Mouse (Mus musculus): ENCODE data around the gene Rack1.
A peak's percentile ranks its signal among the peaks of the same experiment; 100 is the strongest.
"Not testable (repeated sequence)": the region's sequence is repeated elsewhere in the genome, so short reads cannot be mapped to it uniquely, and the experiment has no call there.

Rack1 gene

GRCm38 (mm10) chr11:48841213-48841612, 41.1 kb downstream of the Rack1 start:
- DNase-seq (ENCODE audit: low spot score), result no peak

GRCm38 (mm10) chr11:48842378-48842792, 42.3 kb downstream of the Rack1 start:
- no peak for DNase-seq (ENCODE audit: low spot score)

DNA sequence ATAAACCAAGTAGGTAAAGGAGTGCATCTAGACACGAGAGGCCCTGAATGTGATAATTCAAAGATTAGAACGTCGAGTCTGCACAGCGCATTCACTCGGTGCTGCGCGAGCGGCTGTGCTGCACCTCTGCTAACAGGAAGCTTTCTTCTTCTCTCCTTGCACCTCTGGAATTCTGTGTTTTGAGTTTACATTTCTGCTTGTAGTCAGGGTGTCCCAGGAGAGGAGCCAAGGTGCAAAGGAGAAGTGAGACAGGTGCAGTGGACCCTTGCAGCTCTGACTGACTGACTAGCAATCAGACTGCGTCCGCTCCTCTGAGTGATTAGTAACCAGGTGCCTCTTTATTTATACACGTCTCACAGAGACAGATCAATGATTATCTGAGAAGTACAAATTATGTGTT, 43.1 kb downstream of the Rack1 start:
- no peak for DNase-seq (ENCODE audit: low spot score)

GRCm38 (mm10) chr11:48844309-48844708, 44.2 kb downstream of the Rack1 start:
- no peak for DNase-seq (ENCODE audit: low spot score)

- no peak for DNase-seq (ENCODE audit: low spot score)
These were observed 45.2 kb downstream of the Rack1 start for GRCm38 (mm10) chr11:48845244-48845815.

DNA sequence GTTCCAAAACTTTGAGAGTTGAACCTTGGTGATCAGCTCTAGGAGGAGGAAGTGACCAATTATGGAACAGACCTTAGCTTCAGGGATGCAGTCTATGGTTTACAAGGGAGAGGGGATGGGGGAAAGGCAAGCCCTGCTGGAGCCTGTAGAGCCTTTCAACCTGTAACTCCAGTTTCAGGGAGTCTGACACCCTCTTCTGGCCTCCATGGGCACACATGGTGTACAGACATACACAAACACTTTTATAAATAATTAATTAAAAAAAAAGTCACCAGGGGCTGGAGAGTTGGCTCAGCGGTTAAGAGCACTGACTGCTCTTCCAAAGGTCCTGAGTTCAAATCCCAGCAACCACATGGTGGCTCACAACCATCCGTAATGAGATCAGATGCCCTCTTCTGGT, 46.2 kb downstream of the Rack1 start:
- not testable (repeated sequence) for DNase-seq (ENCODE audit: low spot score)

GRCm38 (mm10) chr11:48846881-48847280, 46.7 kb downstream of the Rack1 start:
- DNase-seq (ENCODE audit: low spot score), result no peak

DNA sequence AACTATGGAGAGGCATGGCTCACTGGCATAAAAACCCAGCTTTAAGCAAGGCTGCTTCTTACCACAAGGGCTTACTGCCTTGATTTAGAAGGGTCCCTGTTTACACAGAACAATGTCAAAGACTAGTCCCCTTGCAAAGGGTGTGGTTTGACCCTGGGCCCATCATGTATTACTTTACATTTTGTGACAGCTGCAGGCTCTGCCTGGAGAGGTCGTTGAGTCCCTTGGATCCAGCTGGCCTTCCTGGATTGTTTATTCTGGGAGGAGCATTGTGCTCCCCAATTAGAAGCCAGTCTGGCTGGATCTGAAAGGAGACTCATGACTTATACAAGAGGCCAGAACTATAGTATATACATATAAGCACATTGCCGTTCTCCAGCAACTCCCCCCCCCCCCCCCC, 50.1 kb downstream of the Rack1 start:
- DNase-seq (ENCODE audit: low spot score), result no peak

GRCm38 (mm10) chr11:48851270-48851995, 51.3 kb downstream of the Rack1 start:
- no peak for DNase-seq (ENCODE audit: low spot score)

- no peak for DNase-seq (ENCODE audit: low spot score)
These were observed 52.1 kb downstream of the Rack1 start for GRCm38 (mm10) chr11:48852190-48852589.

DNA sequence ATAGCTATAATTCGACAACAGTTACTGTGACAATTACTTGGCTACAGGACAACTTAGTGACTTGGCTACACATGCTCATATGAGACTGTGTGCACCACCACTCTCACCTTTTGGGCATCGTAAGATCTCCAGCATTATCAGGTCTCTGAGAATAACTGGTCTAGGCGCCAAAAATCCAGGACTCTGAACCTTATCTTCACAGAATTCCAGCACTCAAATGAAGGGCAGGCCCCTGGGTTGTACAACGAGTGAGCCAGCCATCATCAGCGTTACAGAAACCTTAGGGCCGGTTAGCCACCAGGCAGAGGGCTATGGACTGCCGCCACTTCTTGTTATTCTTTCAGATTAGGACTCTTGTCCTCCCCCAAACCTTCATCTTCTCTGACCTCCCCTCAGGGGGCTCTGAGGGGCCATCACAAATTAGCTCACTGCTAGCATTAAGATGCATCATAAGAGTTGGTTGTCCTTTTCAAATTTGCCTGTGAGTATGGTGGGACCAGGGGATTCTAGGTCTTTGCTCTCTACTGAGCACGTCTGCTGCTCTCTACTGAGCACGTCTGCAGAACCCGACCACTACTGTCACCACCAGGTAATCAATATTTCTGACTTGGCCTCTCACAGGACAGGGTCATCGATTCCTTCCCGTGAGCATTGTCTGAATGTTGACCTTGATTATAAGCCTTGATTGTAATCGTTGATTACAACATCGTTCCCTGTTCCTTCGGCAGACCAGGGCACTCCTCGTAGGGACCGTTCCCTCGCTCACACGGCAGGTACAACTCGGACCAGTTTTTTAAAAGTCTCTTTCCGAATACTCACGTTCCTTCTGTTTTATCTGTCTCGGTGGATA, 52.7 kb downstream of the Rack1 start:
- no peak for DNase-seq (ENCODE audit: low spot score)

GRCm38 (mm10) chr11:48853474-48854180, 53.5 kb downstream of the Rack1 start:
- peak; percentile 87 for DNase-seq (ENCODE audit: low spot score)
